Mouse (Mus musculus) left cerebral cortex, adult 11 months (tissue): ENCODE results near the gene Socs4.

Experiments used
- DNase-seq: peaks from one replicate; pipeline ENCODE4 v3.0.0; 2022; ENCODE audit warnings: low spot score

Socs4 gene

GRCm38 (mm10) chr14:47341811-47342291, 65.1 kb downstream of the Socs4 start:
- no peak for DNase-seq
